Comparison of ENCODE assay signal across 14 mouse cellular contexts in genomic region chrX:70362985-70363384, GRCm38 (mm10). TPM values are rescaled to one million over a fixed set of nuclear protein-coding genes. Genes with fewer than 3 reads are reported as not detected.
DNase-seq lines count a peak whose midpoint lies in the region; ATAC-seq and TF ChIP-seq lines count a peak whose summit lies in the region.
"Had no signal": no experiment of that assay in that cellular context is flagged by ENCODE, and none has a peak within 500 bp of the region (broad histone marks: within the 10 kb centered on the region; RNA-seq: fewer than 3 reads in every experiment).

No protein-coding gene starts in this region.

- DNase-seq in lung, adult 18-20 months, result peak; percentile 41 to 56
- no peak for DNase-seq in lung, postnatal 4 days
- peak; percentile 16 for DNase-seq in fat pad, adult 2 months (ENCODE audit: extremely low read depth, low read depth, low spot score)
- DNase-seq in forebrain, postnatal 0 days, result no peak
- DNase-seq in midbrain, postnatal 0 days (ENCODE audit: low spot score), result no peak
- DNase-seq in kidney, adult 9 months, result no peak
- DNase-seq in heart, adult 9 months (ENCODE audit: low spot score in 2 of 2), result no peak
- DNase-seq: adrenal gland, adult 2 months; liver, embryonic 13.5 days; spleen, adult 18-20 months had no signal

- H3K27ac ChIP-seq in forebrain, postnatal 0 days (ENCODE audit: low read depth, low read length), result no peak overlapping the region
- H3K27ac ChIP-seq in midbrain, postnatal 0 days (ENCODE audit: low read depth, low read length), result no peak overlapping the region
- H3K27ac ChIP-seq: embryonic facial prominence, embryonic 13.5 days; kidney, postnatal 0 days; liver, embryonic 13.5 days had no signal

- peak overlapping the region; percentile 51 for H3K4me3 ChIP-seq in forebrain, postnatal 0 days (ENCODE audit: low read depth, low read length)
- H3K4me3 ChIP-seq in midbrain, postnatal 0 days (ENCODE audit: low read depth, low read length), result peak overlapping the region; percentile 50; the same call in 1 of the 2 replicates
- H3K4me3 ChIP-seq: embryonic facial prominence, embryonic 13.5 days; liver, embryonic 13.5 days; megakaryocyte, embryonic 14.5 days had no signal

- TF ChIP-seq CTCF in forebrain, postnatal 0 days (IDR thresholded peaks at IDR 0.05; ENCODE audit: low read depth), result no peak
- TF ChIP-seq CTCF in midbrain, postnatal 0 days (IDR thresholded peaks at IDR 0.05), result no peak

- no peak for ATAC-seq in forebrain, postnatal 0 days
- no peak for ATAC-seq in midbrain, postnatal 0 days (ENCODE audit: low FRiP score)

- 75% methylated on average over 7 of the region's 7 CpGs for WGBS in forebrain, postnatal 0 days
- 83% methylated on average over 7 of the region's 7 CpGs for WGBS in midbrain, postnatal 0 days

- peak overlapping the region; percentile 50 for H3K4me2 ChIP-seq in forebrain, postnatal 0 days (ENCODE audit: low read depth)
- peak overlapping the region; percentile 53 for H3K4me2 ChIP-seq in midbrain, postnatal 0 days (ENCODE audit: low read depth, low read length, poor library complexity, severe bottlenecking)
- H3K4me2 ChIP-seq: heart, embryonic 11.5 days; liver, embryonic 13.5 days had no signal

- peak overlapping the region; percentile 63; the same call in 1 of the 2 replicates for H3K9ac ChIP-seq in forebrain, postnatal 0 days
- no peak overlapping the region for H3K9ac ChIP-seq in midbrain, postnatal 0 days (replicated peaks; ENCODE audit: low read length, poor library complexity, severe bottlenecking)
- H3K9ac ChIP-seq: embryonic facial prominence, embryonic 13.5 days; liver, embryonic 13.5 days had no signal

- no peaks in the 10 kb centered on the region for H3K4me1 ChIP-seq in forebrain, postnatal 0 days (ENCODE audit: insufficient read depth)
- H3K4me1 ChIP-seq in midbrain, postnatal 0 days (ENCODE audit: insufficient read depth, low read length), result no peaks in the 10 kb centered on the region
- H3K4me1 ChIP-seq: liver, embryonic 13.5 days; megakaryocyte, embryonic 14.5 days had no signal

- H3K9me3 ChIP-seq in forebrain, postnatal 0 days (ENCODE audit: low read length), result no peaks in the 10 kb centered on the region
- H3K9me3 ChIP-seq in midbrain, postnatal 0 days (ENCODE audit: low read length), result no peaks in the 10 kb centered on the region
- H3K9me3 ChIP-seq: embryonic facial prominence, embryonic 13.5 days; liver, embryonic 13.5 days; megakaryocyte, embryonic 14.5 days had no signal

- no peaks in the 10 kb centered on the region for H3K27me3 ChIP-seq in forebrain, postnatal 0 days (ENCODE audit: insufficient read depth, low read length)
- H3K27me3 ChIP-seq in midbrain, postnatal 0 days (ENCODE audit: insufficient read depth, low read length), result no peaks in the 10 kb centered on the region
- H3K27me3 ChIP-seq: liver, embryonic 13.5 days had no signal

- peaks cover 2% of the 10 kb centered on the region for H3K36me3 ChIP-seq in forebrain, postnatal 0 days (ENCODE audit: insufficient read depth)
- no peaks in the 10 kb centered on the region; the same call in 1 of the 2 replicates for H3K36me3 ChIP-seq in midbrain, postnatal 0 days (ENCODE audit: insufficient read depth, low read length)
- H3K36me3 ChIP-seq: liver, embryonic 13.5 days had no signal

RNA-seq across cellular contexts. Expression of gene Ids, which starts 1.9 kb away (rescaled TPM):
- 106 and 142 TPM in 2 replicates for total RNA-seq in forebrain, postnatal 0 days (2014; rRNA removed)
- 17.3 and 21.7 TPM in 2 replicates for polyA plus RNA-seq in forebrain, postnatal 0 days (2015; fragmentation: Nextera tagmentation; extraction: Ambion mirVana)
- total RNA-seq in midbrain, postnatal 0 days (2014; rRNA removed), result 153 and 189 TPM in 2 replicates
- polyA plus RNA-seq in midbrain, postnatal 0 days (2015; fragmentation: Nextera tagmentation; extraction: Ambion mirVana), result 20.8 and 25.1 TPM in 2 replicates

RNA-seq across cellular contexts. Expression of gene 1110012L19Rik, which starts 22.7 kb away (rescaled TPM):
- total RNA-seq in forebrain, postnatal 0 days (2014; rRNA removed), result 28.5 and 33.1 TPM in 2 replicates
- 47.2 and 48.8 TPM in 2 replicates for polyA plus RNA-seq in forebrain, postnatal 0 days (2015; fragmentation: Nextera tagmentation; extraction: Ambion mirVana)
- total RNA-seq in midbrain, postnatal 0 days (2014; rRNA removed), result 20.2 and 22.2 TPM in 2 replicates
- 42.3 and 44.6 TPM in 2 replicates for polyA plus RNA-seq in midbrain, postnatal 0 days (2015; fragmentation: Nextera tagmentation; extraction: Ambion mirVana)

Comparison
In these comparisons a context has a peak if more than half of its experiments do, and no peak if none do; other contexts are left out.
1. DNase-seq: peak in lung, adult 18-20 months (2 of 2) and fat pad, adult 2 months (single experiment); none in lung, postnatal 4 days (0 of 2), forebrain, postnatal 0 days (single experiment), midbrain, postnatal 0 days (single experiment), kidney, adult 9 months (single experiment) and heart, adult 9 months (0 of 2).